ENCODE assay signal across 14 mouse cellular contexts in the genomic region with DNA sequence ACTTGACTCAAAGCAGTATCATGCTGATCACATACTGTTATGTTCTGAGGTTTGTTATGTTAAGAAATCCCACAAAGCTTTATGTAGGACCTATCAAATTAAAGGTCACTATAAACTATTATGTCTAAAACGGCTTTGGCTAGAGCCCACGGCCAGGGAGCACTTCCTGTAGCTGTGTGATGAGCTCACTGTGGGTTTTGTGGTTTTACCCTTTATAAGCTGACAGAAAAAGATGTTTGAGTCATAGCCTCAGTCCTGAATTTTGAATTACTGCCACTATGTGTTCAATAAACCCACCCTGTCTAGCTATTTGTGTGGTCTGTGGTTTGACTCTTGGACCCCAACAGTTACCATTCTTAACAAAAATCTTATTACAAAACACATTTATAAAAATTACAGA.
DNase-seq lines count a peak whose midpoint lies in the region; ATAC-seq lines count a peak whose summit lies in the region.
"Had no signal": no experiment of that assay in that cellular context is flagged by ENCODE, and none has a peak within 500 bp of the region (broad histone marks: within the 10 kb centered on the region; RNA-seq: fewer than 3 reads in every experiment).

No protein-coding gene starts in this region.

- H3K4me1 ChIP-seq in hindbrain, embryonic 10.5 days (replicated peaks), result no peaks in the 10 kb centered on the region
- H3K4me1 ChIP-seq: forebrain, embryonic 13.5 days; limb, embryonic 15.5 days had no signal

- H3K36me3 ChIP-seq in hindbrain, embryonic 10.5 days, result peaks cover 63% of the 10 kb centered on the region

- WGBS in hindbrain, embryonic 10.5 days, result 81% methylated on average over 2 of the region's 2 CpGs

- no peak overlapping the region for H3K4me3 ChIP-seq in hindbrain, embryonic 10.5 days
- H3K4me3 ChIP-seq: forebrain, embryonic 13.5 days; limb, embryonic 15.5 days had no signal

- ATAC-seq in CD4-positive, CD25-positive, alpha-beta regulatory T cell, adult 4 months, result peak; percentile 93
- peak; percentile 85 for ATAC-seq in megakaryocyte progenitor cell, adult 5-6 weeks (replicated peaks; ENCODE audit: poor library complexity)
- ATAC-seq: forebrain, embryonic 13.5 days had no signal

- H3K27me3 ChIP-seq in hindbrain, embryonic 10.5 days (ENCODE audit: insufficient read depth, poor library complexity, severe bottlenecking), result no peaks in the 10 kb centered on the region
- H3K27me3 ChIP-seq: forebrain, embryonic 13.5 days; limb, embryonic 15.5 days had no signal

- DNase-seq in A20 (ENCODE audit: low read depth, low spot score), result peak; percentile 65
- peak; percentile 19 for DNase-seq in brain, adult 2 months (ENCODE audit: low read depth, low spot score)
- no peak for DNase-seq in kidney, postnatal 10 days
- no peak for DNase-seq in hindbrain, embryonic 10.5 days (ENCODE audit: low spot score)
- DNase-seq in testis, postnatal 10 days (ENCODE audit: low spot score), result no peak
- DNase-seq: gastrocnemius, postnatal 36 days; heart, postnatal 36 days; kidney, adult 2 months; layer of hippocampus, postnatal 36 days; retina, postnatal 1 day had no signal

- H3K9me3 ChIP-seq in hindbrain, embryonic 10.5 days, result no peaks in the 10 kb centered on the region
- H3K9me3 ChIP-seq: forebrain, embryonic 13.5 days; limb, embryonic 15.5 days had no signal

- H3K27ac ChIP-seq in hindbrain, embryonic 10.5 days, result no peak overlapping the region
- H3K27ac ChIP-seq: forebrain, embryonic 13.5 days; limb, embryonic 15.5 days had no signal

Comparison
In these comparisons a context has a peak if more than half of its experiments do, and no peak if none do; other contexts are left out.
1. DNase-seq: peak in A20 (single experiment) and brain, adult 2 months (single experiment); none in kidney, postnatal 10 days (single experiment), hindbrain, embryonic 10.5 days (single experiment) and testis, postnatal 10 days (single experiment).